Mouse (Mus musculus): ENCODE measurements around the gene Serbp1.

DNA sequence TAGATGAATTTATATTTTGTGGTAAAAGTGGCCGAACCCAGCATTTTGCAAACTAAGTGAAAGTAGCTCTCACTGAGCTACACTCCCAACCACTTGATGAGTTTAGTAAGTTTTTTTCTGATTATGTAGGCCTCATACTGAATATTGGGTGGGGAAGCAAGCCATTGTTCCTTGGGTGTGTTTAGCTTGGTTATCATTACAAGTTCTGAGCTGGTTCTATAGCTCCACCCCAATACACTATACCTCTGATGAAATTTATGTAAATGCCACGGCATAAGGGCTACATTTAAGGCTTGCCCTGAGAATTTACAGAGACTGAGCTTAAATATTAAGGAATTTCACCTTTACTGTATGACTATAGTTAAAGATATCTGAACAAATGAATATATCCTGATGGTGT is 31.5 kb downstream of the Serbp1 start:
- TF ChIP-seq CTCF (conservative IDR thresholded peaks at IDR 0.05; ENCODE audit: low read length) = no peak
- no peak for TF ChIP-seq NANOG (IDR thresholded peaks at IDR 0.05; ENCODE audit: borderline replicate concordance, low read length)
- no peak for TF ChIP-seq POU5F1 (IDR thresholded peaks at IDR 0.05; ENCODE audit: borderline replicate concordance, low read length)
